In the genomic region with DNA sequence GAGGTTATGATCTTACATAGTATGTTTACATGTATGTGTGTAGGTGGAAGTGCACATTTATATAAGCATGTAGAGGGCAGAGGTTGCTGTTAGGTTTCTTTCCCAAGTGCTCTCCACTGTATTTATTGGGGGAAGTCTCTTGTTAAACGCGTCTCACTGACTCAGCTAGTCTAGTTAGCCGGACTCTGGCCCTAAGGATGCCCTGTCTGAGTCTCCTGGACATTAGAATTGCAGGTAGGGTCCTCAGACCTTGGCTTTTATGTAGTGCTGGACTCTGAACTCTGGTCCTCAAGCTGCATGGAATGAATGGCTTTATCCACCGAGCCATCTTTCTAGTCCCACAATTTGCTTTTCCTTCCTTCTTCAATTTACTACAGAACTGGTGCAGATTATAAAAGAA, we compare ENCODE assay signal across 18 mouse cellular contexts.
"Had no signal": no experiment of that assay in that cellular context is flagged by ENCODE, and none has a peak within 500 bp of the region (broad histone marks: within the 10 kb centered on the region; RNA-seq: fewer than 3 reads in every experiment).

No protein-coding gene starts in this region.

- DNase-seq: liver, postnatal 0 days; lung, adult 2 months; lung, postnatal 14 days; lung, postnatal 36 days; right cerebral cortex, postnatal 25 days; right cerebral cortex, postnatal 4 days; spleen, adult 18-20 months; thymus, adult 18-20 months; thymus, postnatal 14 days; thymus, postnatal 36 days had no signal

- H3K4me3 ChIP-seq: lung, embryonic 15.5 days; megakaryocyte, embryonic 14.5 days; midbrain, embryonic 13.5 days; midbrain, embryonic 15.5 days; neural tube, embryonic 12.5 days had no signal

- H3K4me1 ChIP-seq: lung, embryonic 15.5 days; megakaryocyte, embryonic 14.5 days; midbrain, embryonic 13.5 days; midbrain, embryonic 15.5 days; neural tube, embryonic 12.5 days had no signal

- ATAC-seq: liver, postnatal 0 days; lung, postnatal 0 days; midbrain, embryonic 13.5 days; midbrain, embryonic 15.5 days had no signal

- H3K4me2 ChIP-seq: lung, embryonic 15.5 days; midbrain, embryonic 11.5 days; midbrain, embryonic 13.5 days; midbrain, embryonic 15.5 days; neural tube, embryonic 12.5 days had no signal

- H3K27me3 ChIP-seq: lung, embryonic 15.5 days; megakaryocyte, embryonic 14.5 days; midbrain, embryonic 13.5 days; midbrain, embryonic 15.5 days; neural tube, embryonic 12.5 days had no signal

- H3K27ac ChIP-seq: lung, embryonic 15.5 days; macrophage; midbrain, embryonic 13.5 days; midbrain, embryonic 15.5 days; neural tube, embryonic 12.5 days had no signal

- H3K9ac ChIP-seq: liver, postnatal 0 days; lung, embryonic 15.5 days; midbrain, embryonic 13.5 days; midbrain, embryonic 15.5 days; neural tube, embryonic 12.5 days had no signal

- H3K9me3 ChIP-seq: lung, embryonic 15.5 days; megakaryocyte, embryonic 14.5 days; midbrain, embryonic 13.5 days; midbrain, embryonic 15.5 days; neural tube, embryonic 12.5 days had no signal
